Mouse (Mus musculus): Measurements from ENCODE around the gene Myo10.

The Myo10 gene

GRCm38 (mm10) chr15:25791660-25792353 is 169.5 kb downstream of the Myo10 start:
- intact Hi-C loops (cut with DNase I): loop anchor here (10.0 kb wide), 1 partner anchor 57 kb away; no protein-coding TSS in a partner anchor

- intact Hi-C loops (cut with DNase I): loop anchor here (10.0 kb wide), 1 partner anchor 59 kb away; no protein-coding TSS in a partner anchor
Observed at GRCm38 (mm10) chr15:25794123-25794522, 171.8 kb downstream of the Myo10 start.

- intact Hi-C loops (cut with DNase I): loop anchor here (5.0 to 10.0 kb wide), 2 partner anchors 61 to 368 kb away; no protein-coding TSS in a partner anchor
Observed at GRCm38 (mm10) chr15:25795496-25795895, 173.2 kb downstream of the Myo10 start.

- intact Hi-C loops (cut with DNase I): loop anchor here (5.0 to 10.0 kb wide), 2 partner anchors 62 to 369 kb away; no protein-coding TSS in a partner anchor
Observed at GRCm38 (mm10) chr15:25796353-25796752, 174.0 kb downstream of the Myo10 start.

GRCm38 (mm10) chr15:25797179-25797578 is 174.9 kb downstream of the Myo10 start:
- intact Hi-C loops (cut with DNase I): loop anchor here (5.0 to 10.0 kb wide), 2 partner anchors 62 to 370 kb away; no protein-coding TSS in a partner anchor

- intact Hi-C loops (cut with DNase I): loop anchor here (5.0 to 10.0 kb wide), 2 partner anchors 63 to 371 kb away; no protein-coding TSS in a partner anchor
Observed at GRCm38 (mm10) chr15:25797888-25798287, 175.6 kb downstream of the Myo10 start.

- intact Hi-C loops (cut with DNase I): no loop called here
Observed at GRCm38 (mm10) chr15:25801726-25802125, 179.4 kb downstream of the Myo10 start.

GRCm38 (mm10) chr15:25802194-25802593 is 179.9 kb downstream of the Myo10 start:
- intact Hi-C loops (cut with DNase I): no loop called here

- intact Hi-C loops (cut with DNase I): no loop called here
Observed at GRCm38 (mm10) chr15:25803111-25803510, 180.8 kb downstream of the Myo10 start.

- intact Hi-C loops (cut with DNase I): loop anchor here (2.0 to 5.0 kb wide), 2 partner anchors 72 to 153 kb away; no protein-coding TSS in a partner anchor
Observed at GRCm38 (mm10) chr15:25805336-25806110, 183.2 kb downstream of the Myo10 start.

- intact Hi-C loops (cut with DNase I): loop anchor here (5.0 kb wide), 1 partner anchor 71 kb away; no protein-coding TSS in a partner anchor
Observed at GRCm38 (mm10) chr15:25806363-25806762, 184.0 kb downstream of the Myo10 start.

- intact Hi-C loops (cut with DNase I): loop anchor here (5.0 kb wide), 1 partner anchor 70 kb away; no protein-coding TSS in a partner anchor
Observed at GRCm38 (mm10) chr15:25806878-25807277, 184.6 kb downstream of the Myo10 start.

- intact Hi-C loops (cut with DNase I): loop anchor here (5.0 kb wide), 1 partner anchor 68 kb away; no protein-coding TSS in a partner anchor
Observed at GRCm38 (mm10) chr15:25808677-25809460, 186.5 kb downstream of the Myo10 start.

GRCm38 (mm10) chr15:25809669-25810068 is 187.3 kb downstream of the Myo10 start:
- intact Hi-C loops (cut with DNase I): loop anchor here (5.0 kb wide), 1 partner anchor 68 kb away; no protein-coding TSS in a partner anchor

GRCm38 (mm10) chr15:25811834-25812250 is 189.5 kb downstream of the Myo10 start:
- intact Hi-C loops (cut with DNase I): no loop called here

GRCm38 (mm10) chr15:25812479-25812878 is 190.2 kb downstream of the Myo10 start:
- intact Hi-C loops (cut with DNase I): no loop called here

GRCm38 (mm10) chr15:25814535-25814934 is 192.2 kb downstream of the Myo10 start:
- intact Hi-C loops (cut with DNase I): no loop called here

GRCm38 (mm10) chr15:25817191-25817590 is 194.9 kb downstream of the Myo10 start:
- intact Hi-C loops (cut with DNase I): no loop called here

GRCm38 (mm10) chr15:25821981-25822380 is 199.7 kb downstream of the Myo10 start:
- intact Hi-C loops (cut with DNase I): no loop called here

GRCm38 (mm10) chr15:25822656-25823055 is 200.3 kb downstream of the Myo10 start:
- intact Hi-C loops (cut with DNase I): no loop called here

- intact Hi-C loops (cut with DNase I): no loop called here
Observed at GRCm38 (mm10) chr15:25826531-25826961, 204.2 kb downstream of the Myo10 start.
